Mouse (Mus musculus) cerebellum, adult 11 months (tissue): ENCODE data around the gene Gadd45gip1.

ENCODE experiments used
- DNase-seq: peaks from one replicate; pipeline ENCODE4 v3.0.0; 2022

Gadd45gip1 gene

GRCm38 (mm10) chr8:84856864-84857441 lies 25.6 kb downstream of the Gadd45gip1 start, which contains the start of gene Farsa:
Farsa (plus strand) TSS chr8:84856989.
- DNase-seq: peak; percentile 90

GRCm38 (mm10) chr8:84871376-84872308 lies 40.3 kb downstream of the Gadd45gip1 start, which contains the start of gene Syce2:
Syce2 (plus strand) TSS chr8:84872111.
- peak; percentile 67 for DNase-seq

GRCm38 (mm10) chr8:84872309-84872965 lies 41.1 kb downstream of the Gadd45gip1 start:
- DNase-seq: no peak

- no peak for DNase-seq
Observed at GRCm38 (mm10) chr8:84873016-84873415, 41.7 kb downstream of the Gadd45gip1 start.

GRCm38 (mm10) chr8:84874339-84874738 lies 43.0 kb downstream of the Gadd45gip1 start:
- no peak for DNase-seq

GRCm38 (mm10) chr8:84877297-84878035 lies 46.1 kb downstream of the Gadd45gip1 start:
- DNase-seq: peak; percentile 73

GRCm38 (mm10) chr8:84878915-84879314 lies 47.6 kb downstream of the Gadd45gip1 start:
- DNase-seq: no peak

GRCm38 (mm10) chr8:84884728-84885127 lies 53.4 kb downstream of the Gadd45gip1 start:
- no peak for DNase-seq
